Mouse (Mus musculus) liver, adult 2 months (tissue): ENCODE measurements around the gene Bloc1s3.

Source experiments
- CTCF ChIP-seq: fragments of 200-500 bp; IDR thresholded peaks from 2 replicates; pipeline ENCODE4 v1.5.1; 2011; ENCODE audit warnings: low read depth, low read length, control low read depth
- POLR2A ChIP-seq: fragments of 200-500 bp; IDR thresholded peaks from 2 replicates; pipeline ENCODE4 v1.6.1; 2011; ENCODE audit warnings: low read length, control low read depth; ENCODE audit not compliant: insufficient read depth; ENCODE audit errors: extremely low read depth

GRCm38 (mm10) chr7:19498326-19498725 lies 9.8 kb downstream of the Bloc1s3 start:
- TF ChIP-seq CTCF: no peak
- no peak for TF ChIP-seq POLR2A
